Mouse (Mus musculus): ENCODE data around the gene Add3. TPM values are rescaled to one million over a fixed set of nuclear protein-coding genes. Genes with fewer than 3 reads are reported as not detected.

The Add3 gene
- total and polyA plus RNA-seq, 3 experiments = 10.9 to 89.2 (median 81.6) TPM

- DNase-seq (ENCODE audit: low spot score) (no peak), ATAC-seq (ENCODE audit: extremely low read depth, insufficient number of reproducible peaks, low FRiP score, poor library complexity, severe bottlenecking) (no peak)
- Histone ChIP-seq H3K9me3 (replicated peaks) (peaks cover 4% of the 10 kb centered on the region; the same call in 1 of the 2 replicates), H3K4me3 (ENCODE audit: low read depth, low read length) (no peak overlapping the region), H3K4me1 (ENCODE audit: insufficient read depth, low read depth, low read length) (peaks cover 20% of the 10 kb centered on the region), H3K27me3 (ENCODE audit: insufficient read depth, low read length) (no peaks in the 10 kb centered on the region), H3K36me3 (replicated peaks) (no peaks in the 10 kb centered on the region)
- TF ChIP-seq GATA2 (IDR thresholded peaks at IDR 0.05; ENCODE audit: borderline replicate concordance, low read depth, low read length) (no peak), TAL1 (conservative IDR thresholded peaks at IDR 0.05; ENCODE audit: low read depth, low read length) (no peak), GATA1 (IDR thresholded peaks at IDR 0.05; ENCODE audit: borderline replicate concordance, low read length) (no peak), CTCF (IDR thresholded peaks at IDR 0.05; ENCODE audit: low read depth, low read length) (no peak), POLR2AphosphoS5 (IDR thresholded peaks at IDR 0.05; ENCODE audit: insufficient replicate concordance, low read depth, low read length) (no peak)
Observed at GRCm38 (mm10) chr19:53120483-53120882, 19.8 kb upstream of the Add3 start.

DNA sequence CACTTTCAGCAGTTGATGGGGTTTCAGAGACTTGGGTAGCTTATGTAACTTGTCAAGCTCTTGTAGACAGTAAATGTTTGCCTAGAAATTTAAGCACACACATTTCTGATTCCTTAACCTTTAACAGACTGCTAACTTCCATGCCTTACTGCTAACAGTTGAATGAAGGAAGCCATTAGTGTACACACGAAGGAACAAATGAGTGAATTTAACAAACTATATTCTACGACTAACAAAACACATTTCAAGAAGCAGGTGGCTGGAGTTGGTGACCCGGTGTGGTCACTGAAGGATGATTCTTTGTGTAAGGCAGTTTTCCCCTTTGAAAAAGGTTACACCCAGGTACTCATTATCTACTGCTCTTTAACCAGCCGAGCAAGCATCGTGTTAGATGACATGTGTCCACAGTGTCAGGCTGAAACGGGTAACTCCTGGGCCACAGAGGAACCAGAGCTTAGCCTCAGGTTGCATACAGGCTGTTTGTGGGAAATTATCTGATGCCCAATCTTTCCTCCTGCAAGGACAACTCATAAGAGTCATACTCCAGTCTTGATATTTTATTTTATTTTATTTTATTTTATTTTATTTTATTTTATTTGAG, 17.5 kb upstream of the Add3 start:
- DNase-seq (ENCODE audit: low spot score) = no peak

DNA sequence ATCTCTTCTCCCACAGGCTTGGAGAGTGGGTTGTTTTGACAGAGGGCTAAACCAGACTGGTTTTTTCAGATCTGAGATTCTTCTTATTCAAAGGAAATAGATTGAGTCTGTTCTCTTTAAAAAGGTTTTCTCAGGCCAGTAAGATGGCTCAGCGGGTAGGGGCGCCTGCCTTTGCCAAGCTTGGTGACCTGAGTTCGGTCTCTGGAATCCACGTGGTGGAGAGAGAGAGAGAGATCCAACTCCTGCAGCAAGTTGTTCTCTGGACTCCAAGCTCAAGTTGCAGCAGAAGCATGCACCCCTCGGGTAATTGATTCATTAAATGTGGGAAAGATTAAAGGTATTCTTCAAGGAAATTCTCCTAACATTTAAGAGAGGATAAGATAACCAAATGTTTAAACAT, 16.9 kb upstream of the Add3 start:
- DNase-seq (ENCODE audit: low spot score) (no peak), ATAC-seq (ENCODE audit: extremely low read depth, insufficient number of reproducible peaks, low FRiP score, poor library complexity, severe bottlenecking) (no peak)
- TF ChIP-seq POLR2AphosphoS5 (IDR thresholded peaks at IDR 0.05; ENCODE audit: insufficient replicate concordance, low read depth, low read length) (no peak), TAL1 (conservative IDR thresholded peaks at IDR 0.05; ENCODE audit: low read depth, low read length) (no peak), CTCF (IDR thresholded peaks at IDR 0.05; ENCODE audit: low read depth, low read length) (no peak), GATA1 (IDR thresholded peaks at IDR 0.05; ENCODE audit: borderline replicate concordance, low read length) (no peak), GATA2 (IDR thresholded peaks at IDR 0.05; ENCODE audit: borderline replicate concordance, low read depth, low read length) (no peak)
- Histone ChIP-seq H3K4me1 (ENCODE audit: insufficient read depth, low read depth, low read length) (peaks cover 46% of the 10 kb centered on the region), H3K27me3 (ENCODE audit: insufficient read depth, low read length) (no peaks in the 10 kb centered on the region), H3K9me3 (replicated peaks) (0 out of 2 replicates have a peak, but pooled peaks cover 2% of the 10 kb centered on the region), H3K36me3 (replicated peaks) (no peaks in the 10 kb centered on the region), H3K4me3 (ENCODE audit: low read depth, low read length) (no peak overlapping the region)

More for the DNA sequence above, 17.5 kb upstream of the Add3 start:
- no peaks in the 10 kb centered on the region for H3K36me3 ChIP-seq (replicated peaks)
- no peak for ATAC-seq (ENCODE audit: extremely low read depth, insufficient number of reproducible peaks, low FRiP score, poor library complexity, severe bottlenecking)
- H3K9me3 ChIP-seq (replicated peaks) = 0 out of 2 replicates have a peak, but pooled peaks cover 2% of the 10 kb centered on the region
- H3K27me3 ChIP-seq (ENCODE audit: insufficient read depth, low read length) = no peaks in the 10 kb centered on the region
- no peak for TF ChIP-seq TAL1 (conservative IDR thresholded peaks at IDR 0.05; ENCODE audit: low read depth, low read length)
- no peak for TF ChIP-seq CTCF (IDR thresholded peaks at IDR 0.05; ENCODE audit: low read depth, low read length)
- TF ChIP-seq GATA2 (IDR thresholded peaks at IDR 0.05; ENCODE audit: borderline replicate concordance, low read depth, low read length) = no peak
- TF ChIP-seq GATA1 (IDR thresholded peaks at IDR 0.05; ENCODE audit: borderline replicate concordance, low read length) = no peak
- TF ChIP-seq POLR2AphosphoS5 (IDR thresholded peaks at IDR 0.05; ENCODE audit: insufficient replicate concordance, low read depth, low read length) = no peak
- H3K4me3 ChIP-seq (ENCODE audit: low read depth, low read length) = no peak overlapping the region
- H3K4me1 ChIP-seq (ENCODE audit: insufficient read depth, low read depth, low read length) = peaks cover 40% of the 10 kb centered on the region

DNA sequence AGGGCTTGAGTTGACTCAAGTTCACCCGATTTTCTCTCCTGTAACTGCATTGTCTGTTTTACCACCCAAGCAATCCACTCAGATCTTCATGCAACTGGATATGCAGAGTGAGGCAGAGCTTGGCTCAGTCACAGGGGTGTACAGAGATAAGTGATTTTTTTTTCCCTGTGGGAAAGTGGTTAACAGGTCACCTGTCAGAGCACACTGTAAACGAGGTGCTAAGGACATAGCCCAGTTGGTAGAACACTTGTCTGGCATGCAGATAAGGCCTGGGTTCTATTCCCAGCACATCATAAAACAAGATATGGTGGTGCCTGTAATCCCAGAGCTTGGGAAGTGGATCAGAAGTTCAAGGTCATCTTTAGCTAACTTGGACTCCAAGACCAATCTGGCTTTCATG, 14.6 kb upstream of the Add3 start:
- no peaks in the 10 kb centered on the region for H3K36me3 ChIP-seq (replicated peaks)
- DNase-seq (ENCODE audit: low spot score) = no peak
- H3K4me1 ChIP-seq (ENCODE audit: insufficient read depth, low read depth, low read length) = peaks cover 44% of the 10 kb centered on the region
- peaks cover 5% of the 10 kb centered on the region; the same call in 1 of the 2 replicates for H3K27me3 ChIP-seq (ENCODE audit: insufficient read depth, low read length)
- no peak for ATAC-seq (ENCODE audit: extremely low read depth, insufficient number of reproducible peaks, low FRiP score, poor library complexity, severe bottlenecking)
- no peak overlapping the region for H3K4me3 ChIP-seq (ENCODE audit: low read depth, low read length)
- H3K9me3 ChIP-seq (replicated peaks) = 0 out of 2 replicates have a peak, but pooled peaks cover 2% of the 10 kb centered on the region
- TF ChIP-seq GATA1 (IDR thresholded peaks at IDR 0.05; ENCODE audit: borderline replicate concordance, low read length) (no peak), GATA2 (IDR thresholded peaks at IDR 0.05; ENCODE audit: borderline replicate concordance, low read depth, low read length) (no peak), TAL1 (conservative IDR thresholded peaks at IDR 0.05; ENCODE audit: low read depth, low read length) (no peak), CTCF (IDR thresholded peaks at IDR 0.05; ENCODE audit: low read depth, low read length) (no peak), POLR2AphosphoS5 (IDR thresholded peaks at IDR 0.05; ENCODE audit: insufficient replicate concordance, low read depth, low read length) (no peak)

DNA sequence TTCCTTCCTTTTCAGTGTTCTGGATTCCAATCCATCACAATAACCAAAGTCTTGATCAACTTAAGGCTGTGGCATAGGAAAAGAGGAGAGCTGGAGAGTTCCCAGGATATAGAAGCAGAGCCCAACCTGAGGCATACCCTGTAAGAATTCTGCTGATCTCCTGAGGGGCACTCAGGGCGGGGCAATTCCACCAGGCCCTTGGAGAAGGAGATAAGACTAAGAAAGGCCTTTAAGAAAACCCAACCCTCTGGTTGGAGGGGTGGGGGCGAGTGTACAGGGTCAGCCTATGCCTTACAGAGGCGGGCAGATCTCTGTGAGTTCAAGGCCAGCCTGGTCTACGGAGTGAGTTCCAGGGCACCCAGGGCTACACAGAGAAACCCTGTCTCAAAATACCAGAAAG, 13.7 kb upstream of the Add3 start:
- Histone ChIP-seq H3K4me3 (ENCODE audit: low read depth, low read length) (no peak overlapping the region; the same call in 1 of the 2 replicates), H3K9me3 (replicated peaks) (0 out of 2 replicates have a peak, but pooled peaks cover 2% of the 10 kb centered on the region), H3K36me3 (replicated peaks) (no peaks in the 10 kb centered on the region), H3K4me1 (ENCODE audit: insufficient read depth, low read depth, low read length) (peaks cover 47% of the 10 kb centered on the region), H3K27me3 (ENCODE audit: insufficient read depth, low read length) (peaks cover 7% of the 10 kb centered on the region; the same call in 1 of the 2 replicates)
- DNase-seq (ENCODE audit: low spot score) (no peak), ATAC-seq (ENCODE audit: extremely low read depth, insufficient number of reproducible peaks, low FRiP score, poor library complexity, severe bottlenecking) (0 out of 2 replicates have a peak, but pooled peaks have one; percentile 36)
- TF ChIP-seq CTCF (IDR thresholded peaks at IDR 0.05; ENCODE audit: low read depth, low read length) = no peak

DNA sequence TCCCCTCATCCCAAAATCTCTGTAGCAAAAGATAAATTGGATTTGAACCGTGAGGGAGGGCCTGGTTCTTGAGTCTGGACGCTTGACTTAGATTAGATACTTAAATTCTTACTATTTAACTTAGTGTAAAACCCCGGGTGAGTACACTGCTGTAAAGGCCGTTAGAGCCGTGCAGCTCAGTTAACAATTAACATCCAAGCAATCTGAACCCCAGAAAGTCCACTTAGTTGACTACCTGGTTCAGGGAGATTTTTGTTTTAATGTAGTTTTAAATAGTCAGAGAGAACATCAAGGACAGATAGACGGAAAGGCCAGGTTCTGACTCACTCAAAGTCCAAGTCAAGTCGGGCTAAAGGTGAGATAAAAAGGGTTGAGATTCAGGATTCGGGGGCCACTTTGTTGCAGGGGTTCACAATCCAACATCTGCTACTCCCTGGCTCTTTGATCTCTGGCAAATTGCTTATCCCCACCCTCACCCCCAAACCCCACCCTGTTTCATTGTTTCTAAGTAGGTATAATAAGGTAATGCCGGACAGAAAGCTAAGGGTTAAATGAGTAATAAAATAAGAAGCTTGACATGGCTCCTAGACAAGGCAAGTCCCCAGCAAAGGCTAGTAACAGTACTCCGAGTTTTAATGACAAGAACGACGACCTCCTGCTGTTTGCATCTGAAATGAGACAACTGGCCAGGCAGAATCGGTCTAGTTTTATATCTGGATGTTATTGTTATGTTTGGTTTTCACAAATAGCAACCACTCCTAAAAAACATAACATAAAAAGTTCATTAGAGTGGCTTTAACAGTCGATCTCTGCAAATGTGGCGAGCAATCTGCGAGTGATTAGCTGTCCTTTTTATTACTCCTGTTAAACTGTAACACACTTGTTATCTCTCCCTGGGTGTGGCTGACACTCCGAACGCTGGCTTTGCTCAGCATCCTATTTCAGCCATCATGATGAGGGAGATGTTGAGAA, 12.6 kb upstream of the Add3 start:
- peaks cover 47% of the 10 kb centered on the region for H3K4me1 ChIP-seq (ENCODE audit: insufficient read depth, low read depth, low read length)
- no peak overlapping the region; the same call in 1 of the 2 replicates for H3K4me3 ChIP-seq (ENCODE audit: low read depth, low read length)
- ATAC-seq (ENCODE audit: extremely low read depth, insufficient number of reproducible peaks, low FRiP score, poor library complexity, severe bottlenecking) = peak; percentile 45; the same call in 1 of the 2 replicates

More for the DNA sequence above, 12.6 kb upstream of the Add3 start:
- no peaks in the 10 kb centered on the region for H3K9me3 ChIP-seq (replicated peaks)
- no peaks in the 10 kb centered on the region for H3K36me3 ChIP-seq (replicated peaks)
- peaks cover 7% of the 10 kb centered on the region; the same call in 1 of the 2 replicates for H3K27me3 ChIP-seq (ENCODE audit: insufficient read depth, low read length)
- TF ChIP-seq POLR2AphosphoS5 (IDR thresholded peaks at IDR 0.05; ENCODE audit: insufficient replicate concordance, low read depth, low read length) (no peak), GATA2 (IDR thresholded peaks at IDR 0.05; ENCODE audit: borderline replicate concordance, low read depth, low read length) (no peak), TAL1 (conservative IDR thresholded peaks at IDR 0.05; ENCODE audit: low read depth, low read length) (no peak), CTCF (IDR thresholded peaks at IDR 0.05; ENCODE audit: low read depth, low read length) (no peak), GATA1 (IDR thresholded peaks at IDR 0.05; ENCODE audit: borderline replicate concordance, low read length) (no peak)
- peak; percentile 30 for DNase-seq (ENCODE audit: low spot score)
